Mouse (Mus musculus): ENCODE data around the gene Gli2. TPM values are rescaled to one million over a fixed set of nuclear protein-coding genes. Genes with fewer than 3 reads are reported as not detected.

Gli2 gene
- total and polyA plus RNA-seq, 3 experiments = 1.5 to 11.3 TPM; not detected in 1

GRCm38 (mm10) chr1:118981943-118982804 is 71.2 kb downstream of the Gli2 start (continued):
- TF ChIP-seq RCOR1 (IDR thresholded peaks at IDR 0.05; ENCODE audit: low read depth, low read length) = no peak
- no peak for TF ChIP-seq USF2 (IDR thresholded peaks at IDR 0.05; ENCODE audit: borderline replicate concordance in 1 of 2, insufficient read depth in 1 of 2, low read depth in 1 of 2, low read length in 2 of 2)
- TF ChIP-seq NRF1 (IDR thresholded peaks at IDR 0.05; ENCODE audit: insufficient read depth, low read depth, low read length, poor library complexity, severe bottlenecking) = peak; percentile 52; the same call in 1 of the 2 replicates

GRCm38 (mm10) chr1:118980636-118981035 is 72.8 kb downstream of the Gli2 start:
- Histone ChIP-seq H3K4me3 (ENCODE audit: control insufficient read depth in 1 of 2, insufficient read depth in 1 of 2, low read depth in 2 of 2, low read length in 2 of 2) (peak overlapping the region; percentile 61 to 77), H3K36me3 (ENCODE audit: control insufficient read depth in 1 of 2, insufficient read depth in 2 of 2, low read length in 2 of 2) (peaks cover 0 to 9% of the 10 kb centered on the region in 2 experiments; a peak in 2 of 4 replicates), H3K9ac (ENCODE audit: control insufficient read depth, low read depth, low read length, poor library complexity, severe bottlenecking) (peak overlapping the region; percentile 77), H3K9me3 (replicated peaks; ENCODE audit: insufficient read depth, low read length) (no peaks in the 10 kb centered on the region), H3K27ac (ENCODE audit: control insufficient read depth, low read depth, low read length) (peak overlapping the region; percentile 56), H3K79me2 (ENCODE audit: control insufficient read depth, insufficient read depth, low read length, poor library complexity) (peaks cover 19% of the 10 kb centered on the region), H3K4me1 (ENCODE audit: control insufficient read depth in 1 of 2, insufficient read depth in 2 of 2, low read length in 2 of 2) (peaks cover 3 to 26% of the 10 kb centered on the region in 2 experiments), H3K27me3 (ENCODE audit: control insufficient read depth in 1 of 2, insufficient read depth in 2 of 2, low read length in 2 of 2) (no peaks in the 10 kb centered on the region)
- TF ChIP-seq CTCF (IDR thresholded peaks at IDR 0.05 in 2 of 3, conservative IDR thresholded peaks at IDR 0.05 in 1 of 3; ENCODE audit: control insufficient read depth in 1 of 3, insufficient read depth in 1 of 3, low read depth in 2 of 3, low read length in 3 of 3, poor library complexity in 1 of 3, severe bottlenecking in 1 of 3) (no peak), GATA1 (IDR thresholded peaks at IDR 0.05; ENCODE audit: low read depth, low read length) (no peak), TAL1 (IDR thresholded peaks at IDR 0.05; ENCODE audit: low read length) (no peak), ZMIZ1 (IDR thresholded peaks at IDR 0.05; ENCODE audit: low read depth, low read length) (no peak), EP300 (IDR thresholded peaks at IDR 0.05; ENCODE audit: low read depth in 1 of 2, low read length in 2 of 2) (no peak), CHD1 (IDR thresholded peaks at IDR 0.05; ENCODE audit: low read depth, low read length) (no peak), POLR2AphosphoS5 (IDR thresholded peaks at IDR 0.05; ENCODE audit: borderline replicate concordance, low read depth, low read length) (no peak), UBTF (IDR thresholded peaks at IDR 0.05; ENCODE audit: borderline replicate concordance, insufficient read depth, low read depth, low read length) (no peak), RCOR1 (IDR thresholded peaks at IDR 0.05; ENCODE audit: low read depth, low read length) (no peak), ZNF384 (IDR thresholded peaks at IDR 0.05; ENCODE audit: low read depth, low read length) (no peak), TBP (IDR thresholded peaks at IDR 0.05; ENCODE audit: low read depth, low read length) (no peak), MYC (IDR thresholded peaks at IDR 0.05; ENCODE audit: low read depth, low read length) (no peak), ETS1 (IDR thresholded peaks at IDR 0.05; ENCODE audit: low read depth, low read length) (no peak)
- peak; percentile 48 for DNase-seq (ENCODE audit: low read depth, low spot score)

GRCm38 (mm10) chr1:118976596-118976995 is 76.8 kb downstream of the Gli2 start:
- DNase-seq (ENCODE audit: low read depth, low spot score) = peak; percentile 69
- Histone ChIP-seq H3K36me3 (ENCODE audit: control insufficient read depth in 1 of 2, insufficient read depth in 2 of 2, low read length in 2 of 2) (peaks cover 0 to 15% of the 10 kb centered on the region in 2 experiments; a peak in 2 of 4 replicates), H3K27me3 (ENCODE audit: control insufficient read depth in 1 of 2, insufficient read depth in 2 of 2, low read length in 2 of 2) (no peaks in the 10 kb centered on the region), H3K27ac (ENCODE audit: control insufficient read depth, low read depth, low read length) (peak overlapping the region; percentile 94), H3K9ac (ENCODE audit: control insufficient read depth, low read depth, low read length, poor library complexity, severe bottlenecking) (no peak overlapping the region; the same call in 1 of the 2 replicates), H3K4me3 (ENCODE audit: control insufficient read depth in 1 of 2, insufficient read depth in 1 of 2, low read depth in 2 of 2, low read length in 2 of 2) (no peak overlapping the region), H3K9me3 (replicated peaks; ENCODE audit: insufficient read depth, low read length) (no peaks in the 10 kb centered on the region), H3K4me1 (ENCODE audit: control insufficient read depth in 1 of 2, insufficient read depth in 2 of 2, low read length in 2 of 2) (peaks cover 6 to 28% of the 10 kb centered on the region in 2 experiments), H3K79me2 (ENCODE audit: control insufficient read depth, insufficient read depth, low read length, poor library complexity) (peaks cover 12% of the 10 kb centered on the region)
- TF ChIP-seq TBP (IDR thresholded peaks at IDR 0.05; ENCODE audit: low read depth, low read length) = no peak
- TF ChIP-seq NELFE (IDR thresholded peaks at IDR 0.05; ENCODE audit: low read depth, low read length) = no peak
- TF ChIP-seq ZMIZ1 (IDR thresholded peaks at IDR 0.05; ENCODE audit: low read depth, low read length) = no peak
- TF ChIP-seq SMC3 (IDR thresholded peaks at IDR 0.05; ENCODE audit: low read depth, low read length) = no peak
- TF ChIP-seq JUND (IDR thresholded peaks at IDR 0.05; ENCODE audit: low read depth, low read length) = no peak
- no peak for TF ChIP-seq UBTF (IDR thresholded peaks at IDR 0.05; ENCODE audit: borderline replicate concordance, insufficient read depth, low read depth, low read length)
- no peak for TF ChIP-seq HCFC1 (IDR thresholded peaks at IDR 0.05; ENCODE audit: low read depth, low read length)
- no peak for TF ChIP-seq E2F4 (IDR thresholded peaks at IDR 0.05; ENCODE audit: borderline replicate concordance, low read depth, low read length)
- TF ChIP-seq MYB (IDR thresholded peaks at IDR 0.05; ENCODE audit: low read depth, low read length) = no peak
- TF ChIP-seq ZC3H11A (IDR thresholded peaks at IDR 0.05; ENCODE audit: low read depth, low read length) = no peak
- no peak for TF ChIP-seq MEF2A (IDR thresholded peaks at IDR 0.05; ENCODE audit: extremely low read depth, insufficient replicate concordance, low read depth, low read length, poor library complexity, severe bottlenecking)
- TF ChIP-seq MAZ (IDR thresholded peaks at IDR 0.05; ENCODE audit: low read depth, low read length) = no peak
- no peak for TF ChIP-seq POLR2A (IDR thresholded peaks at IDR 0.05; ENCODE audit: control insufficient read depth in 1 of 2, insufficient read depth in 1 of 2, low read depth in 1 of 2, low read length in 2 of 2, poor library complexity in 1 of 2)
- TF ChIP-seq NRF1 (IDR thresholded peaks at IDR 0.05; ENCODE audit: insufficient read depth, low read depth, low read length, poor library complexity, severe bottlenecking) = no peak
- no peak for TF ChIP-seq ZKSCAN1 (IDR thresholded peaks at IDR 0.05; ENCODE audit: low read depth, low read length)
- TF ChIP-seq CHD1 (IDR thresholded peaks at IDR 0.05; ENCODE audit: low read depth, low read length) = no peak

Measured in MEL (cell line).